In genomic region chr11:95084175-95084574, GRCm38 (mm10) we compare ENCODE assay signal across 17 mouse cellular contexts. TPM values are rescaled to one million over a fixed set of nuclear protein-coding genes. Genes with fewer than 3 reads are reported as not detected.
"Had no signal": no experiment of that assay in that cellular context is flagged by ENCODE, and none has a peak within 500 bp of the region (broad histone marks: within the 10 kb centered on the region; RNA-seq: fewer than 3 reads in every experiment).

No protein-coding gene starts in this region.

- H3K36me3 ChIP-seq: limb, embryonic 15.5 days; liver, embryonic 12.5 days; midbrain, embryonic 10.5 days; neural tube, embryonic 15.5 days had no signal

- H3K9ac ChIP-seq: limb, embryonic 15.5 days; liver, embryonic 12.5 days; lung, embryonic 14.5 days; neural tube, embryonic 15.5 days had no signal

- H3K4me2 ChIP-seq: limb, embryonic 15.5 days; liver, embryonic 12.5 days; lung, embryonic 14.5 days; neural tube, embryonic 15.5 days had no signal

- H3K4me1 ChIP-seq: neural tube, embryonic 15.5 days had no signal

- H3K9me3 ChIP-seq: limb, embryonic 15.5 days; liver, embryonic 12.5 days; midbrain, embryonic 10.5 days; neural tube, embryonic 15.5 days had no signal

- DNase-seq: kidney, postnatal 14 days; lung, embryonic 14.5 days; lung, postnatal 10 days; lung, postnatal 4 days; midbrain, embryonic 14.5 days; right cerebral cortex, adult 18-20 months; right cerebral cortex, postnatal 25 days; thymus, postnatal 4 days had no signal

- H3K4me3 ChIP-seq: limb, embryonic 15.5 days; liver, embryonic 12.5 days; midbrain, embryonic 10.5 days; myocyte; neural tube, embryonic 15.5 days had no signal

- ATAC-seq: liver, embryonic 12.5 days had no signal

- H3K27ac ChIP-seq: limb, embryonic 15.5 days; liver, embryonic 12.5 days; midbrain, embryonic 10.5 days; neural tube, embryonic 15.5 days; stomach, postnatal 0 days had no signal

RNA-seq across cellular contexts. Expression of gene Dlx3, which starts 35.7 kb away (rescaled TPM):
- total RNA-seq: layer of hippocampus, postnatal 25 days; left cerebral cortex, postnatal 25 days had no signal
- polyA plus RNA-seq: liver, embryonic 16.5 days had no signal
